Mouse (Mus musculus) lung, adult 2 months (tissue): ENCODE measurements around the gene Ncf1.

Experiments
- CTCF ChIP-seq: fragments of 200-500 bp; IDR thresholded peaks from 2 replicates; pipeline ENCODE4 v1.5.1; 2011; ENCODE audit warnings: mild to moderate bottlenecking, low read length, control low read depth; ENCODE audit not compliant: insufficient read depth
- POLR2A ChIP-seq: fragments of 200-500 bp; IDR thresholded peaks from 2 replicates; pipeline ENCODE4 v1.6.1; 2011; ENCODE audit warnings: low read depth, mild to moderate bottlenecking, control low read depth, low read length, borderline replicate concordance; ENCODE audit errors: extremely low read depth

DNA sequence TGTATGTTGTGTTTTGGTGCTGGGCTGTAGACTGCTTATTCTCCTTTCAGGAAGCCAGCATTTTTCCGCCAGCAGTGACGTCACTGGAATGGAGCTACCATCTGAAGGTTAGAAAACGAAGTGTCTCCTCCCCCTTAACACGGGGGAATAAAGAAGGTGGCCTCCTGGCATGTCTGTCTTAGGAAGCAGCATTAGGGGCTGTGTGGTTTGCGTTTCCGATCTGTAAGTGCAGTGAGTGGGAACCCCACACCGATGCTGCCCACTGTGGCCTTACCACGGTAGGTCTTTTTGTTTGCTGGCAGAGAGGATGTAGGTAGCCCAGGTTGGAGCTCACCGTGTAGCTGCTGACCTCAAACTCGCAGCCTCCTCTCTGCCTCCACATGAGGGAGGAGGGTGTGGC, 22.7 kb downstream of the Ncf1 start:
- TF ChIP-seq CTCF (no peak), POLR2A (no peak)
